Comparison of ENCODE assay signal across 28 mouse cellular contexts in the genomic region with DNA sequence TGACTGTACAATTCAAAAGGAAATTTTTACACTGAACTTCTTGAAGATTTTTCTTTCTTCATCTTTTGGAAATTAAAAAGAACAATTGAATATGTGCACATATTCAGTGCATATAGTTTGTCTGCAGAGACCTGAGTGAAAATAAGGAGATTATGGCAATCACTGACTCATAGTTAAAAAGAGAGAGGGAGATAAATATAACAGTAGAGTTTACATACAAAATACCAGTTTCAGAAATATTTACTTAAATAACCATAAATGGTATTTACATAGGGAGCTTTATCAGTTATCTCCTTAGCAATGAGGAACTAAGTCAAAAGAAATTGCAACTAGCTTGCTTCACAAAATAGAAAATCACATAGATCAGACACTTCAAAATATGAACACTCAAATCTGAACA.
"Had no signal": no experiment of that assay in that cellular context is flagged by ENCODE, and none has a peak within 500 bp of the region (broad histone marks: within the 10 kb centered on the region; RNA-seq: fewer than 3 reads in every experiment).

No protein-coding gene starts in this region.

- H3K4me1 ChIP-seq: embryonic facial prominence, embryonic 10.5 days; embryonic facial prominence, embryonic 12.5 days; embryonic facial prominence, embryonic 13.5 days; embryonic facial prominence, embryonic 15.5 days; forebrain, embryonic 10.5 days; forebrain, embryonic 12.5 days; forebrain, embryonic 13.5 days; forebrain, embryonic 15.5 days had no signal

- H3K9me3 ChIP-seq: embryonic facial prominence, embryonic 10.5 days; embryonic facial prominence, embryonic 12.5 days; embryonic facial prominence, embryonic 13.5 days; embryonic facial prominence, embryonic 15.5 days; forebrain, embryonic 10.5 days; forebrain, embryonic 12.5 days; forebrain, embryonic 13.5 days; forebrain, embryonic 15.5 days had no signal

- H3K4me2 ChIP-seq: embryonic facial prominence, embryonic 12.5 days; embryonic facial prominence, embryonic 13.5 days; embryonic facial prominence, embryonic 15.5 days; forebrain, embryonic 12.5 days; forebrain, embryonic 13.5 days; forebrain, embryonic 15.5 days had no signal

- DNase-seq: cerebellum, adult 2 months; cerebellum, adult 8-10 months; cerebellum, adult 9-10 months; cerebellum, adult 9-11 months; cerebellum, postnatal 10 days; cerebellum, postnatal 14 days; cerebellum, postnatal 25 days; cerebellum, postnatal 36 days; embryo, embryonic 11 days; forebrain, postnatal 0 days; gastrocnemius, adult 2 months; gastrocnemius, postnatal 10 days; gastrocnemius, postnatal 14 days; gastrocnemius, postnatal 25 days; gastrocnemius, postnatal 36 days; heart, adult 11 months; heart, adult 18-20 months had no signal

- H3K27me3 ChIP-seq: embryonic facial prominence, embryonic 12.5 days; embryonic facial prominence, embryonic 13.5 days; embryonic facial prominence, embryonic 15.5 days; forebrain, embryonic 12.5 days; forebrain, embryonic 13.5 days; forebrain, embryonic 15.5 days had no signal

- H3K9ac ChIP-seq: embryonic facial prominence, embryonic 12.5 days; embryonic facial prominence, embryonic 13.5 days; embryonic facial prominence, embryonic 15.5 days; forebrain, embryonic 12.5 days; forebrain, embryonic 13.5 days; forebrain, embryonic 15.5 days; forebrain, postnatal 0 days had no signal

- H3K36me3 ChIP-seq: embryonic facial prominence, embryonic 10.5 days; embryonic facial prominence, embryonic 12.5 days; embryonic facial prominence, embryonic 13.5 days; embryonic facial prominence, embryonic 15.5 days; forebrain, embryonic 10.5 days; forebrain, embryonic 12.5 days; forebrain, embryonic 15.5 days had no signal

- H3K4me3 ChIP-seq: embryonic facial prominence, embryonic 10.5 days; embryonic facial prominence, embryonic 12.5 days; embryonic facial prominence, embryonic 13.5 days; embryonic facial prominence, embryonic 15.5 days; erythroblast, embryonic 14.5 days; forebrain, embryonic 10.5 days; forebrain, embryonic 12.5 days; forebrain, embryonic 13.5 days; forebrain, embryonic 15.5 days; gastrocnemius, adult 2 months had no signal

- H3K27ac ChIP-seq: embryonic facial prominence, embryonic 10.5 days; embryonic facial prominence, embryonic 12.5 days; embryonic facial prominence, embryonic 13.5 days; embryonic facial prominence, embryonic 15.5 days; forebrain, embryonic 10.5 days; forebrain, embryonic 12.5 days; forebrain, embryonic 13.5 days; forebrain, embryonic 15.5 days; gastrocnemius, adult 2 months had no signal

- ATAC-seq: forebrain, embryonic 13.5 days; forebrain, embryonic 14.5 days; forebrain, embryonic 15.5 days; forebrain, embryonic 16.5 days; forebrain, postnatal 0 days had no signal
